Mouse (Mus musculus) hindlimb bud, embryonic 11.5 days (tissue): Measurements from ENCODE around the gene Olfr120.
"Not testable (repeated sequence)": the region's sequence is repeated elsewhere in the genome, so short reads cannot be mapped to it uniquely, and the experiment has no call there.

ENCODE experiments used
- DNase-seq: peaks from one replicate; pipeline ENCODE4 v3.0.0-alpha.2; 2012; ENCODE audit warnings: low read depth, low spot score; ENCODE audit errors: extremely low spot score

Gene Olfr120

DNA sequence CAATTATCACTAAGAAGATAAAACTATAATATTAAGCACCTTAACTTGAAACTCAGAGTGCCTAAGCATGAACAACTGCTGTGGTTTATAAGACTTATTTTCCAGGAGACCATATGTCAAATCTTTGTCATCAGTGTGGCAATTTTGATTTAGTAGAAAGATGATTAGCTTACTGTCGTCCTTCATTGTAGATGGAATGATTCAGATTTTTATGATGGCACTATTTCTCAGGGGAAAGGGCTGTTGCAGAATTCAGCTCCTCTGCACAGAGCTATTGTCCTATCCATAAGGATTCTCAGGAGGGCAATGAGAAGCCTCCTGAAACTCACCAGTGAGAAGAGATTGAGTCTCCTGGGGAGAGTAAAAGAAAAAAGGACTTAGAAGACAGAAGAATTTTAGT lies at the start of gene Olfr120:
Gene Olfr120, plus strand, starts transcription at position 301 of the 400 bp plus-strand sequence.
- DNase-seq: no peak

DNA sequence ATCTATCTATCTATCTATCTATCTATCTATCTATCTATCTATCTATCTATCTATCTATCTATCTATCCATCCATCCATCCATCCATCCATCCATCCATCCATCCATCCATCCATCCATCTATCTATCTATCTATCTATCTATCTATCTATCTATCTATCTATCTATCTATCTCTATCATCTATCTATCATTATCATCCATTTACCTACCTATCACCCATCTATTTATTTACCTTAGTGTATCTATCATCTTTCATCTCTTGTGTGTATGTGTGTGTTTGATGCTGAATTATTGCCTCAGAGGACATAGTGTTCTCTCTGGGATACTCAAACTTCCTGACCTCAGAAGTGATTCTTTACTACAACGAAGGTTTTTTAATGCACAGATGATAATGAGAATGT lies 25.3 kb upstream of the Olfr120 start, which contains the start of gene Olfr119:
Gene Olfr119, plus strand, starts transcription at position 301 of the 400 bp plus-strand sequence.
- DNase-seq: not testable (repeated sequence)

DNA sequence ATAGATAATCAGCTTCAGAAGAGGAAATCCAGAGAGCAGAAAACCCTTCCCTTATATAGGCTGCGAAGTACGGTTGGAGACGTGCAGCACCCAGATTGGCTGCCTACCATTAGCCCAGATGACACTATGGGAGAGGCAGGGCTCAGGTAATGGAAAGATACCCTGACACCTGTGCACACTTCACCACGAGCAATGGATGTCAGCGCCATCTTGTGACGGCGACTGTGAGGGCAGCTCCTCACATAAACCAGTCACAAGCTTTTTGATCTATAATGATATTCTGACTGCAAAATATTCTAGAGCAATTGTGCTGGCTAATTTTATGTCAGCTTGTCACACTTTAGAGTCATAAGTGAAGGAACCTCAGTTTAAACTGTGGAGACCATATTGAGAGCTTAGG lies 16.5 kb downstream of the Olfr120 start:
- DNase-seq: no peak

GRCm38 (mm10) chr17:37768307-37768706 lies 46.7 kb downstream of the Olfr120 start, which contains the start of gene Olfr122:
TSS of gene Olfr122 (plus strand) at chr17:37768607.
- DNase-seq: no peak
